Mouse (Mus musculus) forebrain, embryonic 13.5 days (tissue): ENCODE data around the gene Padi1. TPM values are rescaled to one million over a fixed set of nuclear protein-coding genes. Genes with fewer than 3 reads are reported as not detected.

Source experiments
- ATAC-seq: fragments of 200-750 bp; cut with Nextera tagmentation; 2 replicates; pipeline ENCODE4 v1.8.0; 2017
- H3K27ac ChIP-seq: fragments of 300-500 bp; sonication (generic); 2 replicates; pipeline ENCODE4 v1.5.1; 2015; ENCODE audit warnings: inconsistent platforms, mild to moderate bottlenecking, moderate library complexity
- H3K27me3 ChIP-seq: fragments of 300-500 bp; sonication (generic); 2 replicates; pipeline ENCODE4 v1.6.1; 2015; ENCODE audit warnings: mild to moderate bottlenecking, inconsistent platforms
- H3K36me3 ChIP-seq: fragments of 300-500 bp; sonication (generic); 2 replicates; pipeline ENCODE4 v1.6.1; 2015; ENCODE audit warnings: mild to moderate bottlenecking, inconsistent platforms; ENCODE audit not compliant: poor library complexity, severe bottlenecking
- H3K4me1 ChIP-seq: fragments of 300-500 bp; sonication (generic); 2 replicates; pipeline ENCODE4 v1.6.1; 2015; ENCODE audit warnings: inconsistent platforms
- H3K4me2 ChIP-seq: fragments of 300-500 bp; sonication (generic); 2 replicates; pipeline ENCODE4 v1.6.1; 2015; ENCODE audit warnings: inconsistent platforms, mild to moderate bottlenecking, moderate library complexity
- H3K4me3 ChIP-seq: fragments of 300-500 bp; sonication (generic); 2 replicates; pipeline ENCODE4 v1.5.1; 2015; ENCODE audit warnings: mild to moderate bottlenecking, inconsistent platforms
- H3K9ac ChIP-seq: fragments of 300-500 bp; sonication (generic); 2 replicates; pipeline ENCODE4 v1.6.1; 2015; ENCODE audit warnings: mild to moderate bottlenecking, inconsistent platforms
- H3K9me3 ChIP-seq: fragments of 300-500 bp; sonication (generic); replicated peaks from 2 replicates; pipeline ENCODE4 v1.6.1; 2016; ENCODE audit warnings: inconsistent platforms
- WGBS: fragments of 180-500 bp; shearing (Covaris S2); methylation state at CpG from one replicate; pipeline ENCODE4 v1.1.7; 2015; 5-methylcytosine and 5-hydroxymethylcytosine counted together
- polyA plus RNA-seq: library from polyadenylated mRNA; unstranded; fragments of >200 nt; fragmentation: Nextera tagmentation; extraction: Ambion mirVana; gene quantifications from 2 replicates; pipeline ENCODE4 v1.2.1, GENCODE M21; 2015

Padi1 gene
- polyA plus RNA-seq, 1 experiment from 2014 or later, result not detected

- WGBS, result 79% methylated on average over 9 of the region's 9 CpGs
- H3K36me3 ChIP-seq, result no peaks in the 10 kb centered on the region
- H3K4me1 ChIP-seq, result peaks cover 3% of the 10 kb centered on the region; the same call in 1 of the 2 replicates
- peaks cover 6% of the 10 kb centered on the region; the same call in 1 of the 2 replicates for H3K9me3 ChIP-seq
- no peak overlapping the region for H3K4me3 ChIP-seq
- H3K4me2 ChIP-seq, result no peak overlapping the region
- H3K27me3 ChIP-seq, result no peaks in the 10 kb centered on the region
- ATAC-seq, result no peak
- no peak overlapping the region for H3K27ac ChIP-seq
- no peak overlapping the region for H3K9ac ChIP-seq
Observed at GRCm38 (mm10) chr4:140877441-140877840, 31.9 kb upstream of the Padi1 start.

- ATAC-seq, result no peak
- no peaks in the 10 kb centered on the region for H3K36me3 ChIP-seq
- no peak overlapping the region for H3K9ac ChIP-seq
- H3K27ac ChIP-seq, result no peak overlapping the region
- no peak overlapping the region for H3K4me3 ChIP-seq
- H3K27me3 ChIP-seq, result no peaks in the 10 kb centered on the region
- WGBS, result 73% methylated on average over 6 of the region's 6 CpGs
- peaks cover 6% of the 10 kb centered on the region; the same call in 1 of the 2 replicates for H3K9me3 ChIP-seq
- H3K4me1 ChIP-seq, result peaks cover 3% of the 10 kb centered on the region; the same call in 1 of the 2 replicates
- no peak overlapping the region for H3K4me2 ChIP-seq
Observed at GRCm38 (mm10) chr4:140876681-140877080, 31.1 kb upstream of the Padi1 start.

GRCm38 (mm10) chr4:140876161-140876560 lies 30.6 kb upstream of the Padi1 start:
- ATAC-seq, result no peak
- Histone ChIP-seq H3K4me1 (peaks cover 3% of the 10 kb centered on the region; the same call in 1 of the 2 replicates), H3K27ac (no peak overlapping the region), H3K9ac (no peak overlapping the region), H3K27me3 (no peaks in the 10 kb centered on the region), H3K36me3 (no peaks in the 10 kb centered on the region), H3K9me3 (peaks cover 6% of the 10 kb centered on the region; the same call in 1 of the 2 replicates), H3K4me2 (no peak overlapping the region), H3K4me3 (no peak overlapping the region)
- WGBS, result 93% methylated on average over 8 of the region's 8 CpGs

- peaks cover 6% of the 10 kb centered on the region; the same call in 1 of the 2 replicates for H3K9me3 ChIP-seq
- H3K27me3 ChIP-seq, result peaks cover 13% of the 10 kb centered on the region
- H3K36me3 ChIP-seq, result no peaks in the 10 kb centered on the region
- no peak overlapping the region for H3K9ac ChIP-seq
- H3K4me1 ChIP-seq, result peaks cover 7% of the 10 kb centered on the region; the same call in 1 of the 2 replicates
- WGBS, result 81% methylated on average over 11 of the region's 11 CpGs
- no peak overlapping the region for H3K4me3 ChIP-seq
- ATAC-seq, result no peak
- H3K4me2 ChIP-seq, result no peak overlapping the region
- no peak overlapping the region for H3K27ac ChIP-seq
Observed at GRCm38 (mm10) chr4:140873011-140873410, 27.4 kb upstream of the Padi1 start.

GRCm38 (mm10) chr4:140872686-140872992 lies 27.1 kb upstream of the Padi1 start:
- 91% methylated on average over 5 of the region's 5 CpGs for WGBS
- Histone ChIP-seq H3K27me3 (peaks cover 13% of the 10 kb centered on the region), H3K9me3 (peaks cover 6% of the 10 kb centered on the region; the same call in 1 of the 2 replicates), H3K4me2 (no peak overlapping the region), H3K36me3 (no peaks in the 10 kb centered on the region), H3K9ac (no peak overlapping the region), H3K27ac (no peak overlapping the region), H3K4me3 (no peak overlapping the region), H3K4me1 (peaks cover 7% of the 10 kb centered on the region; the same call in 1 of the 2 replicates)
- no peak for ATAC-seq

GRCm38 (mm10) chr4:140871851-140872685 lies 26.5 kb upstream of the Padi1 start:
- Histone ChIP-seq H3K4me1 (peaks cover 7% of the 10 kb centered on the region; the same call in 1 of the 2 replicates), H3K36me3 (no peaks in the 10 kb centered on the region), H3K27me3 (peaks cover 13% of the 10 kb centered on the region), H3K4me3 (no peak overlapping the region), H3K4me2 (no peak overlapping the region), H3K9me3 (peaks cover 6% of the 10 kb centered on the region; the same call in 1 of the 2 replicates), H3K9ac (no peak overlapping the region), H3K27ac (no peak overlapping the region)
- WGBS, result 90% methylated on average over 8 of the region's 8 CpGs
- no peak for ATAC-seq

- Histone ChIP-seq H3K27me3 (peaks cover 13% of the 10 kb centered on the region), H3K9me3 (peaks cover 6% of the 10 kb centered on the region; the same call in 1 of the 2 replicates), H3K27ac (no peak overlapping the region), H3K36me3 (no peaks in the 10 kb centered on the region), H3K4me3 (no peak overlapping the region), H3K4me2 (no peak overlapping the region), H3K4me1 (peaks cover 7% of the 10 kb centered on the region; the same call in 1 of the 2 replicates), H3K9ac (no peak overlapping the region)
- WGBS, result 84% methylated on average over 3 of the region's 3 CpGs
- no peak for ATAC-seq
Observed at GRCm38 (mm10) chr4:140871376-140871775, 25.8 kb upstream of the Padi1 start.

GRCm38 (mm10) chr4:140870876-140871275 lies 25.3 kb upstream of the Padi1 start:
- Histone ChIP-seq H3K9ac (no peak overlapping the region), H3K27me3 (peaks cover 13% of the 10 kb centered on the region), H3K4me2 (no peak overlapping the region), H3K36me3 (no peaks in the 10 kb centered on the region), H3K4me1 (peaks cover 7% of the 10 kb centered on the region; the same call in 1 of the 2 replicates), H3K27ac (no peak overlapping the region), H3K4me3 (no peak overlapping the region), H3K9me3 (peaks cover 6% of the 10 kb centered on the region; the same call in 1 of the 2 replicates)
- WGBS, result 81% methylated on average over 7 of the region's 7 CpGs
- ATAC-seq, result no peak

- Histone ChIP-seq H3K4me3 (no peak overlapping the region), H3K36me3 (no peaks in the 10 kb centered on the region), H3K4me2 (no peak overlapping the region), H3K9me3 (peaks cover 6% of the 10 kb centered on the region; the same call in 1 of the 2 replicates), H3K27ac (no peak overlapping the region), H3K4me1 (peaks cover 7% of the 10 kb centered on the region; the same call in 1 of the 2 replicates), H3K9ac (no peak overlapping the region), H3K27me3 (peaks cover 13% of the 10 kb centered on the region)
- no peak for ATAC-seq
- WGBS, result 81% methylated on average over 8 of the region's 8 CpGs
Observed at GRCm38 (mm10) chr4:140869945-140870344, 24.4 kb upstream of the Padi1 start.

- H3K4me3 ChIP-seq, result no peak overlapping the region
- H3K4me1 ChIP-seq, result peaks cover 7% of the 10 kb centered on the region; the same call in 1 of the 2 replicates
- 2% methylated on average over 14 of the region's 14 CpGs for WGBS
- ATAC-seq, result no peak
- no peaks in the 10 kb centered on the region for H3K36me3 ChIP-seq
- H3K27ac ChIP-seq, result no peak overlapping the region
- H3K4me2 ChIP-seq, result no peak overlapping the region
- H3K9ac ChIP-seq, result no peak overlapping the region
- peaks cover 13% of the 10 kb centered on the region for H3K27me3 ChIP-seq
- peaks cover 6% of the 10 kb centered on the region; the same call in 1 of the 2 replicates for H3K9me3 ChIP-seq
Observed at GRCm38 (mm10) chr4:140868484-140869190, 23.1 kb upstream of the Padi1 start.

GRCm38 (mm10) chr4:140862036-140862650 lies 16.6 kb upstream of the Padi1 start:
- WGBS, result 82% methylated on average over 11 of the region's 11 CpGs
- H3K36me3 ChIP-seq, result no peaks in the 10 kb centered on the region
- H3K9ac ChIP-seq, result no peak overlapping the region
- no peak overlapping the region for H3K4me3 ChIP-seq
- H3K9me3 ChIP-seq, result no peaks in the 10 kb centered on the region
- no peak for ATAC-seq
- H3K27ac ChIP-seq, result no peak overlapping the region
- H3K4me1 ChIP-seq, result no peaks in the 10 kb centered on the region
- no peak overlapping the region for H3K4me2 ChIP-seq
- no peaks in the 10 kb centered on the region for H3K27me3 ChIP-seq

GRCm38 (mm10) chr4:140860767-140861147 lies 15.2 kb upstream of the Padi1 start:
- H3K27ac ChIP-seq, result no peak overlapping the region
- H3K4me1 ChIP-seq, result no peaks in the 10 kb centered on the region
- no peak overlapping the region for H3K9ac ChIP-seq
- no peak for ATAC-seq
- no peak overlapping the region for H3K4me2 ChIP-seq
- WGBS, result 90% methylated on average over 7 of the region's 7 CpGs
- no peaks in the 10 kb centered on the region for H3K9me3 ChIP-seq
- H3K36me3 ChIP-seq, result no peaks in the 10 kb centered on the region
- no peaks in the 10 kb centered on the region for H3K27me3 ChIP-seq
- H3K4me3 ChIP-seq, result no peak overlapping the region
